In the genomic region with DNA sequence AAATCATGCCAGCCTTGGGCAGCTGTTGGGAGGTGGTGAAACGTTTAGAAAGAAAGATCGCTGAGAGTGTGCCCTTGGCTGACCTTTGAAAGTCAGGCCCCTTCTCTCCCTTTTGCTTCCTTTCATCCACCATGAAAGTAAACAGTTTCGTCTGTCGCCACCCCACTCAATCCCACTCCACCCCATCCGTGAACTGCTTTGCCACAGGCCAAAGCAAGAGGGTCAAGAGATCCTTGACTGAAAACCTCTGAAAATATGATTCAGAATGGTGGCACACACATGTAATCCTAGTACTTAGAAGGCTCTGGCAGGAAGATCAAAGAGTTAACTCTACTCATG, we compare ENCODE assay signal across 8 mouse cellular contexts. TPM values are rescaled to one million over a fixed set of nuclear protein-coding genes. Genes with fewer than 3 reads are reported as not detected.
DNase-seq lines count a peak whose midpoint lies in the region; ATAC-seq and TF ChIP-seq lines count a peak whose summit lies in the region.

No protein-coding gene starts in this region.

- H3K36me3 ChIP-seq in erythroblast, embryonic 14.5 days (ENCODE audit: control insufficient read depth) = no peaks in the 10 kb centered on the region
- peaks cover 7 to 26% of the 10 kb centered on the region in 2 experiments for H3K36me3 ChIP-seq in CH12.LX (replicated peaks in 1 of 2; ENCODE audit: control insufficient read depth in 1 of 2, insufficient read depth in 1 of 2, low read length in 1 of 2)
- no peaks in the 10 kb centered on the region for H3K36me3 ChIP-seq in hindbrain, embryonic 10.5 days
- no peaks in the 10 kb centered on the region for H3K36me3 ChIP-seq in lung, embryonic 16.5 days (ENCODE audit: control insufficient read depth, insufficient read depth, low read length)

- dilution Hi-C loops in CH12.LX (cut with MboI; ENCODE audit: extremely low pct_ligation_motif_present, extremely low pct_unique_long_range_greater_than_20kb, low sequenced_read_pairs) = no loop called here

- TF ChIP-seq RAD21 in CH12.LX (IDR thresholded peaks at IDR 0.05; ENCODE audit: low read depth, low read length) = no peak

- ATAC-seq in erythroblast, adult 5-6 weeks (replicated peaks; ENCODE audit: low FRiP score, poor library complexity, severe bottlenecking) = no peak
- peak; percentile 34; the same call in 1 of the 2 replicates for ATAC-seq in lung, embryonic 16.5 days (ENCODE audit: low read depth)

- no peaks in the 10 kb centered on the region for H3K27me3 ChIP-seq in erythroblast, embryonic 14.5 days (ENCODE audit: control insufficient read depth)
- H3K27me3 ChIP-seq in CH12.LX (replicated peaks) = no peaks in the 10 kb centered on the region
- no peaks in the 10 kb centered on the region for H3K27me3 ChIP-seq in hindbrain, embryonic 10.5 days (ENCODE audit: insufficient read depth, poor library complexity, severe bottlenecking)
- no peaks in the 10 kb centered on the region for H3K27me3 ChIP-seq in lung, embryonic 16.5 days (ENCODE audit: control insufficient read depth, insufficient read depth, low read depth, low read length)

- no peaks in the 10 kb centered on the region; the same call in 1 of the 2 replicates for H3K79me2 ChIP-seq in CH12.LX (replicated peaks; ENCODE audit: control insufficient read depth, extremely low read depth, insufficient read depth, poor library complexity, severe bottlenecking)

- no peak for TF ChIP-seq EP300 in CH12.LX (IDR thresholded peaks at IDR 0.05; ENCODE audit: low read length)

- no peaks in the 10 kb centered on the region for H3K9me3 ChIP-seq in erythroblast, embryonic 14.5 days (ENCODE audit: control insufficient read depth, low read length)
- H3K9me3 ChIP-seq in CH12.LX (replicated peaks; ENCODE audit: low read length) = no peaks in the 10 kb centered on the region
- H3K9me3 ChIP-seq in hindbrain, embryonic 10.5 days = no peaks in the 10 kb centered on the region
- H3K9me3 ChIP-seq in lung, embryonic 16.5 days (ENCODE audit: control insufficient read depth, low read length) = no peaks in the 10 kb centered on the region

- H3K4me2 ChIP-seq in CH12.LX (ENCODE audit: insufficient read depth, low read depth, poor library complexity, severe bottlenecking) = peak overlapping the region; percentile 77
- H3K4me2 ChIP-seq in lung, embryonic 16.5 days (ENCODE audit: low read depth, low read length) = peak overlapping the region; percentile 58

- H3K4me1 ChIP-seq in erythroblast, embryonic 14.5 days (ENCODE audit: control insufficient read depth) = peaks cover 21% of the 10 kb centered on the region
- H3K4me1 ChIP-seq in CH12.LX (ENCODE audit: control insufficient read depth in 1 of 2, insufficient read depth in 2 of 2) = peaks cover 0 to 19% of the 10 kb centered on the region in 2 experiments; a peak in 2 of 4 replicates
- peaks cover 12% of the 10 kb centered on the region for H3K4me1 ChIP-seq in hindbrain, embryonic 10.5 days (replicated peaks)
- peaks cover 3% of the 10 kb centered on the region; the same call in 1 of the 2 replicates for H3K4me1 ChIP-seq in lung, embryonic 16.5 days (replicated peaks; ENCODE audit: control insufficient read depth, insufficient read depth, low read length)

- peak overlapping the region; percentile 92 for H3K9ac ChIP-seq in CH12.LX (ENCODE audit: insufficient read depth, low read depth)
- peak overlapping the region; percentile 75 for H3K9ac ChIP-seq in lung, embryonic 16.5 days (ENCODE audit: low read length)

- no peak for TF ChIP-seq CTCF in CH12.LX (conservative IDR thresholded peaks at IDR 0.05 in 1 of 2, IDR thresholded peaks at IDR 0.05 in 1 of 2; ENCODE audit: low read depth in 2 of 2, low read length in 2 of 2)

- WGBS in hindbrain, embryonic 10.5 days = 27% methylated on average over 5 of the region's 5 CpGs
- 8% methylated on average over 5 of the region's 5 CpGs for WGBS in lung, embryonic 16.5 days

- peak overlapping the region; percentile 69 for H3K4me3 ChIP-seq in erythroblast, embryonic 14.5 days (replicated peaks)
- peak overlapping the region; percentile 74 to 97 (median 80) for H3K4me3 ChIP-seq in CH12.LX (replicated peaks in 1 of 3; ENCODE audit: low read depth in 2 of 3, low read length in 2 of 3, poor library complexity in 1 of 3)
- peak overlapping the region; percentile 68 for H3K4me3 ChIP-seq in hindbrain, embryonic 10.5 days
- H3K4me3 ChIP-seq in lung, embryonic 16.5 days (ENCODE audit: low read length) = peak overlapping the region; percentile 64

- in situ Hi-C loops in CH12.LX (cut with MboI; ENCODE audit: low pct_ligation_motif_present, low pct_unique_long_range_greater_than_20kb, low sequenced_read_pairs) = no loop called here

- no peak for DNase-seq in CH12.LX (ENCODE audit: extremely low read depth)
- no peak for DNase-seq in hindbrain, embryonic 10.5 days (ENCODE audit: low spot score)
- DNase-seq in ovary, postnatal 14 days (ENCODE audit: low spot score) = no peak
- DNase-seq in urinary bladder, postnatal 36 days (ENCODE audit: low spot score in 2 of 2) = no peak
- DNase-seq in adrenal gland, postnatal 14 days = no peak

- no peak for TF ChIP-seq POLR2A in CH12.LX (IDR thresholded peaks at IDR 0.05; ENCODE audit: low read depth, low read length)

- H3K27ac ChIP-seq in CH12.LX (ENCODE audit: insufficient read depth, low read depth) = peak overlapping the region; percentile 65
- peak overlapping the region; percentile 88; the same call in 1 of the 2 replicates for H3K27ac ChIP-seq in hindbrain, embryonic 10.5 days
- H3K27ac ChIP-seq in lung, embryonic 16.5 days (ENCODE audit: low read length) = peak overlapping the region; percentile 82

TF ChIP-seq in CH12.LX, 34 proteins besides CTCF, POLR2A, EP300 and RAD21:
- TF ChIP-seq MAZ (IDR thresholded peaks at IDR 0.05; ENCODE audit: low read depth, low read length) = no peak
- TF ChIP-seq BHLHE40 (IDR thresholded peaks at IDR 0.05; ENCODE audit: low read depth, low read length) = no peak
- no peak for TF ChIP-seq ZC3H11A (IDR thresholded peaks at IDR 0.05; ENCODE audit: low read depth, low read length)
- 0 out of 2 replicates have a peak, but pooled peaks have one; percentile 10 for TF ChIP-seq MXI1 (IDR thresholded peaks at IDR 0.05; ENCODE audit: low read depth, low read length)

RNA-seq across cellular contexts. Expression of gene Tep1, which starts 0.4 kb away (rescaled TPM):
- 0.05 TPM in 1 of 2 replicates, not detected in the other for polyA plus RNA-seq in erythroblast, embryonic 14.5 days (2012)
- 9.0 and 13.4 TPM in 2 replicates for total RNA-seq in erythroblast, adult 5-6 weeks (2015; ENCODE audit: low replicate concordance)
- 5.3 and 18.3 TPM in 2 replicates for total RNA-seq in erythroblast, adult 5-6 weeks (2017; ENCODE audit: low replicate concordance)
- 12.2 and 14.7 TPM in 2 replicates for total RNA-seq in CH12.LX (2012; rRNA removed)
- 3.5 and 4.1 TPM in 2 replicates for total RNA-seq in CH12.LX (2014; rRNA removed)
- 12.9 and 14.0 TPM in 2 replicates for polyA plus RNA-seq in CH12.LX (2012; ENCODE audit: insufficient read length, low read depth)
- 6.0 and 6.2 TPM in 2 replicates for polyA plus RNA-seq in hindbrain, embryonic 10.5 days (2016; fragmentation: Nextera tagmentation; extraction: Ambion mirVana)
- polyA plus RNA-seq in lung, embryonic 16.5 days (2015; fragmentation: Nextera tagmentation; extraction: Ambion mirVana) = 6.0 and 6.2 TPM in 2 replicates
- 20.8 and 23.3 TPM in 2 replicates for total RNA-seq in adrenal gland, postnatal 14 days (2021)

RNA-seq across cellular contexts. Expression of gene Klhl33, which starts 26.5 kb away (rescaled TPM):
- not detected in 2 replicates for polyA plus RNA-seq in erythroblast, embryonic 14.5 days (2012)
- total RNA-seq in erythroblast, adult 5-6 weeks (2015; ENCODE audit: low replicate concordance) = not detected in 2 replicates
- 0.14 TPM in 1 of 2 replicates, not detected in the other for total RNA-seq in erythroblast, adult 5-6 weeks (2017; ENCODE audit: low replicate concordance)
- total RNA-seq in CH12.LX (2012; rRNA removed) (not detected in 2 replicates), CH12.LX (2014; rRNA removed) (not detected in 2 replicates)
- not detected in 2 replicates for polyA plus RNA-seq in CH12.LX (2012; ENCODE audit: insufficient read length, low read depth)
- 0.09 and 0.20 TPM in 2 replicates for polyA plus RNA-seq in hindbrain, embryonic 10.5 days (2016; fragmentation: Nextera tagmentation; extraction: Ambion mirVana)
- polyA plus RNA-seq in lung, embryonic 16.5 days (2015; fragmentation: Nextera tagmentation; extraction: Ambion mirVana) = 0.59 TPM in 2 replicates
- 1.1 and 1.5 TPM in 2 replicates for total RNA-seq in adrenal gland, postnatal 14 days (2021)

RNA-seq across cellular contexts. Expression of gene Osgep, which starts 53.9 kb away (rescaled TPM):
- 1.4 and 1.5 TPM in 2 replicates for polyA plus RNA-seq in erythroblast, embryonic 14.5 days (2012)
- 6.5 and 19.2 TPM in 2 replicates for total RNA-seq in erythroblast, adult 5-6 weeks (2015; ENCODE audit: low replicate concordance)
- total RNA-seq in erythroblast, adult 5-6 weeks (2017; ENCODE audit: low replicate concordance) = 13.0 and 13.4 TPM in 2 replicates
- total RNA-seq in CH12.LX (2012; rRNA removed) (39.1 and 41.7 TPM in 2 replicates), CH12.LX (2014; rRNA removed) (88.7 and 90.4 TPM in 2 replicates)
- 48.4 and 57.6 TPM in 2 replicates for polyA plus RNA-seq in CH12.LX (2012; ENCODE audit: insufficient read length, low read depth)
- 164 and 174 TPM in 2 replicates for polyA plus RNA-seq in hindbrain, embryonic 10.5 days (2016; fragmentation: Nextera tagmentation; extraction: Ambion mirVana)
- 153 and 171 TPM in 2 replicates for polyA plus RNA-seq in lung, embryonic 16.5 days (2015; fragmentation: Nextera tagmentation; extraction: Ambion mirVana)
- 60.9 TPM in 2 replicates for total RNA-seq in adrenal gland, postnatal 14 days (2021)

RNA-seq across cellular contexts. Expression of gene Apex1, which starts 54.0 kb away (rescaled TPM):
- 3.3 and 3.7 TPM in 2 replicates for polyA plus RNA-seq in erythroblast, embryonic 14.5 days (2012)
- total RNA-seq in erythroblast, adult 5-6 weeks (2015; ENCODE audit: low replicate concordance) = 21.9 and 26.3 TPM in 2 replicates
- 12.3 and 13.4 TPM in 2 replicates for total RNA-seq in erythroblast, adult 5-6 weeks (2017; ENCODE audit: low replicate concordance)
- 178 and 250 TPM in 2 replicates for total RNA-seq in CH12.LX (2012; rRNA removed)
- 417 and 427 TPM in 2 replicates for total RNA-seq in CH12.LX (2014; rRNA removed)
- polyA plus RNA-seq in CH12.LX (2012; ENCODE audit: insufficient read length, low read depth) = 353 and 354 TPM in 2 replicates
- 384 and 423 TPM in 2 replicates for polyA plus RNA-seq in hindbrain, embryonic 10.5 days (2016; fragmentation: Nextera tagmentation; extraction: Ambion mirVana)
- 171 and 177 TPM in 2 replicates for polyA plus RNA-seq in lung, embryonic 16.5 days (2015; fragmentation: Nextera tagmentation; extraction: Ambion mirVana)
- total RNA-seq in adrenal gland, postnatal 14 days (2021) = 66.1 and 71.3 TPM in 2 replicates

RNA-seq across cellular contexts. Expression of gene Pip4p1, which starts 59.9 kb away (rescaled TPM):
- 6.3 and 8.9 TPM in 2 replicates for polyA plus RNA-seq in erythroblast, embryonic 14.5 days (2012)
- total RNA-seq in erythroblast, adult 5-6 weeks (2015; ENCODE audit: low replicate concordance) = 19.6 and 22.3 TPM in 2 replicates
- total RNA-seq in erythroblast, adult 5-6 weeks (2017; ENCODE audit: low replicate concordance) = 18.0 and 21.5 TPM in 2 replicates
- total RNA-seq in CH12.LX (2012; rRNA removed) (18.1 and 21.2 TPM in 2 replicates), CH12.LX (2014; rRNA removed) (28.1 and 29.2 TPM in 2 replicates)
- polyA plus RNA-seq in CH12.LX (2012; ENCODE audit: insufficient read length, low read depth) = 31.1 and 35.5 TPM in 2 replicates
- 59.0 and 63.9 TPM in 2 replicates for polyA plus RNA-seq in hindbrain, embryonic 10.5 days (2016; fragmentation: Nextera tagmentation; extraction: Ambion mirVana)
- 47.1 and 48.4 TPM in 2 replicates for polyA plus RNA-seq in lung, embryonic 16.5 days (2015; fragmentation: Nextera tagmentation; extraction: Ambion mirVana)
- 44.3 and 47.2 TPM in 2 replicates for total RNA-seq in adrenal gland, postnatal 14 days (2021)

Comparison
In these comparisons a context has a peak if more than half of its experiments do, and no peak if none do; other contexts are left out.
1. RNA of gene Osgep, which starts 53.9 kb away (polyA plus RNA-seq): 164 to 174 TPM in hindbrain, embryonic 10.5 days, 153 to 171 TPM in lung, embryonic 16.5 days and 48.4 to 57.6 TPM in CH12.LX; 1.4 to 1.5 TPM in erythroblast, embryonic 14.5 days; every median in the first group is over 10 times any median in the second.
2. Peak in every context shown above with its lines, with median percentiles within 50 percentile points of each other: H3K4me3 ChIP-seq and H3K27ac ChIP-seq.